Mouse (Mus musculus): Measurements from ENCODE around the gene Prpf4b. TPM values are rescaled to one million over a fixed set of nuclear protein-coding genes. Genes with fewer than 3 reads are reported as not detected.

Gene Prpf4b
- 1.6 and 3.3 TPM in 2 replicates for polyA plus RNA-seq (2012; rRNA removed)

DNA sequence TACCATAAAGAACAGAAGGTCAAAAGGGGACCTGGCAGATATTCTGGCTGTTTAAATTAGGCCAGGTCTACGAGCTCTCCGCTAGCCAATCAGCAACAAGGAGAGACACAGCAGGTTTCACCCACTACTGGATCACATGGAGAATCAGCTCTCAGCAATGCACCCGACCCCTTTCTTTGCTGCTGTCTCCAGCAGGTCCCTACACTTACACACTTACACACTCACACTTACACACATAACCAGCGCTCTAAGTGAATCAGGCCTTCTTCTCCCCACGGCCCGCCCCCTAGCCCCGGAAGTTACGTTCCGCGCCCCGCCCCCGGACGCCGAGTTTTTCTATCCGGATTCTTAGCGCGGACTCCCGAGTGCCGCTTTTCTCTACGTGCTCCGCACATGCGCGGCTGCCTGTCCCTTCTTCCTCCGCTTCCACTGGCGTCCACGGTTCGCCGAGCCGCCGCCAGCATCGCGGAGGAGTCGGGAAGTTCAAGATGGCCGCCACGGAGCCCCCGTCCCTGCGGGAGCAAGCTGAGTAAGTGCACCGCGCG is at the start of gene Prpf4b:
TSS of gene Prpf4b (plus strand) at position 137 of the 545 bp plus-strand sequence.
- no peaks in the 10 kb centered on the region for H3K27me3 ChIP-seq (ENCODE audit: control insufficient read depth, insufficient read depth, low read length)
- peak within 1 kb of the TSS; percentile 93 for H3K4me3 ChIP-seq (ENCODE audit: low read depth, low read length)
- peak; percentile 87; the same call in 1 of the 2 replicates for TF ChIP-seq POLR2A (IDR thresholded peaks at IDR 0.05; ENCODE audit: low read depth, low read length)
- no peak for TF ChIP-seq CTCF (IDR thresholded peaks at IDR 0.05; ENCODE audit: extremely low read depth, insufficient read length, insufficient replicate concordance, low read depth, low read length)
- H3K36me3 ChIP-seq (ENCODE audit: control insufficient read depth, insufficient read depth, low read length): no peaks in the 10 kb centered on the region
- peak within 1 kb of the TSS; percentile 94 for H3K27ac ChIP-seq (ENCODE audit: insufficient read depth, low read depth, low read length)
- under 1% methylated on average over 40 of the region's 40 CpGs for WGBS
- H3K4me1 ChIP-seq (ENCODE audit: control insufficient read depth, insufficient read depth, insufficient read length, low read length): peaks cover 6% of the 10 kb centered on the region; the same call in 1 of the 2 replicates

DNA sequence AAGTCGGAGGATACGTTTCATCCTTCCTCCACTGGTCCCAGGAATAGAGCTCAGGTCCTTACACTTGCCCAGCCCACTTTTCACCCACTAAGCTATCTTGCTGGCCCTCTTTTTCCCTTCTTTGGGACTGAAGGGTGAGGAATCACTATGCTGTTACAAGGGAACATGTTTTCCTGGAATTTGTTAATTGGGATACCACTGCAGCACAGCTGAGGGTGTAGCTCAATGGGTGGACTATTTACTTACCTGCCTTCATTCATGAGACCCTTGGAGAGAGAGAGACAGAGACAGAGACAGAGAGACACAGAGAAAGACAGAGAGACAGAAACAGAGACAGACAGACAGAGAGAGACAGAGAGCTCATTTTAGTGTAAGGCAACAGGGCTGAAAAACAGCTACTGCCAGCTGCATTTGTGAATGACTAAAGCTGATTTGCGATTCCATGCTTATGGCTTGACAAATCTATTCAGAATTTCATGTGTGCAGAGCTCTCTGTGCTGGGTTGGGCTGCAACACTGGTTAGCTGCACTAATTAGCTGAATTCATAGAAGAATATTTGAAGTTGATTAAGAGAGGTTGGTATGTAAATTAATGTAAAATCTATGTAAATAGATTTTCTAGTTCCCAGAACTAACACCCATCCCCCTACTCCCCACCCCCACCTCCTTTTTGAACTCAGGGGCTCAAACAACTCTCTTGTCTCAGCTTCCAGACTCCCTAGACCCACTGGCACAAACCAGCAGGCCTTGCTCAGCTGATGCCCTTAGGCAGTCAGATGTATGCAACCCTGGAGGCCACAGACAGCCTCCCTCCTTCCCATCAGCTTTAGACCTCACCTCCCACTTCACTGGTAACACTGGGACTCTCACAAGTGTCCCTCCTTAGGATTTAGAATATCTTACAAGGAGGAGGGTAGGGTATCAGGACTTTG is 48.1 kb upstream of the Prpf4b start:
- Histone ChIP-seq H3K36me3 (ENCODE audit: control insufficient read depth, insufficient read depth, low read length) (no peaks in the 10 kb centered on the region), H3K4me1 (ENCODE audit: control insufficient read depth, insufficient read depth, insufficient read length, low read length) (peaks cover 10% of the 10 kb centered on the region; the same call in 1 of the 2 replicates), H3K27me3 (ENCODE audit: control insufficient read depth, insufficient read depth, low read length) (no peaks in the 10 kb centered on the region), H3K27ac (ENCODE audit: insufficient read depth, low read depth, low read length) (no peak overlapping the region), H3K4me3 (ENCODE audit: low read depth, low read length) (no peak overlapping the region)
- no peak for TF ChIP-seq CTCF (IDR thresholded peaks at IDR 0.05; ENCODE audit: extremely low read depth, insufficient read length, insufficient replicate concordance, low read depth, low read length)
- no peak for TF ChIP-seq POLR2A (IDR thresholded peaks at IDR 0.05; ENCODE audit: low read depth, low read length)
- WGBS: 89% methylated on average over 3 of the region's 3 CpGs

DNA sequence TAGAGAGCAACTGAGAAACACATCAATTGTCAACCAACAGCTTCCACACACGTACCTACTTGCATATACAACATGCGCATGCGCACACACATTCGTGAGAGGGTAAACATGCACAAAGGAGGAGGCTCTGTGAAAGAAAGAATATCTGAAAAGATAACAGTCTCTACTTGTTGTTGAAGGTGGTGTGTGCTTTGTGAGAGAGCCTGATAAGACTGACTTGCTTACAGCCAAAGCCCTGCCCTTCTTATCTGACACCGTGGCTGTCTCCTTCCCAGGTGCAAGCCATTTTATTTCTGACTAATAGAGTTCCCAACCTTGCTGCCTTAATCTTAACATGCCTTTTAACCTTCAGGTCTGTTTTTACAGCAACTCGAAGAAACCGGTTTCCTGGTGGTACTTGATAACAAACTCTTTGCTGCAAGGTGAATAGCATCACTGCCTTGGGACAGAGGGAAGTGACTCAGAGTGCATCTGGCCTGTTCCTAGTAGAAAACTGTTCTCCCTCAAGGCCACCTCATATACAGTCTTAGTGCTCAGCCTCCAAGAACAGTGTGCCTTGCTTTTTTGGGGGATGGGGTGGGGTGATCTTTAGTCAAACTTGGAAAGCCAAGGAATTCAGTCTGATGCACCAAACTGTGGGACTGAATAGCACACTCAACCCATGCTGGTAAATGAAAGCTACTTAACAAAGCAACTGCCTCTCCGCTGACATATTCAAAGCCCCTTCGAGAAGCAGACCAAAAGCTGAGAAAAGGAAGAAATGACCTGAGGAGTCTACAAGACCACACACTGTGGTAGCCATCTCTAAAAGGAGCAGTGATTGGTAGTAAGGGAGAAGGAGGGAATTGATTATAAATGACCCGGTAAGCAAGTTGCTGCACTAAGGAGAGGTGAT is 46.9 kb upstream of the Prpf4b start:
- H3K27ac ChIP-seq (ENCODE audit: insufficient read depth, low read depth, low read length): peak overlapping the region; percentile 14; the same call in 1 of the 2 replicates
- peaks cover 10% of the 10 kb centered on the region; the same call in 1 of the 2 replicates for H3K4me1 ChIP-seq (ENCODE audit: control insufficient read depth, insufficient read depth, insufficient read length, low read length)
- TF ChIP-seq CTCF (IDR thresholded peaks at IDR 0.05; ENCODE audit: extremely low read depth, insufficient read length, insufficient replicate concordance, low read depth, low read length) (no peak), POLR2A (IDR thresholded peaks at IDR 0.05; ENCODE audit: low read depth, low read length) (no peak)
- no peak overlapping the region for H3K4me3 ChIP-seq (ENCODE audit: low read depth, low read length)
- H3K36me3 ChIP-seq (ENCODE audit: control insufficient read depth, insufficient read depth, low read length): no peaks in the 10 kb centered on the region
- no peaks in the 10 kb centered on the region for H3K27me3 ChIP-seq (ENCODE audit: control insufficient read depth, insufficient read depth, low read length)
- WGBS: 33% methylated on average over 10 of the region's 10 CpGs

DNA sequence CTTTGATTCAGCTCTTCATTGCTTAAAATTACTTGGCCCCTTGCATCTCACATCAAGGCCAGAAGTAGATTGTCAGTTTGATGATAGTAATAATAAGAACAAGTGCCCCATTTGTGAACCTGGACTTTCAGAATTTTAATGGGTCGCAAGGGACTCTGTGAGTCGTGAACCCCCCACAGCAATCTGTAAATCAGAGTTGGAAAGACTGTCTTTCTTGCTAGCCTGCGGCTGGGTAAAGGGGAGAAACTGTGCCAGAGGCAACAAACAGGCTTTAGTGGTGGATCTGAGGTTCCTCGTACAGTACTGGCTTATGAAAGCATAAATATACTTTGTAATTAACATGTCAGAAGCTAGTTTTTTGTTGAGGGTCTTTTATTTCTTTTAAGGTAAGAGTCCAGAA is 32.3 kb upstream of the Prpf4b start:
- H3K27me3 ChIP-seq (ENCODE audit: control insufficient read depth, insufficient read depth, low read length): no peaks in the 10 kb centered on the region
- no peaks in the 10 kb centered on the region for H3K36me3 ChIP-seq (ENCODE audit: control insufficient read depth, insufficient read depth, low read length)
- 93% methylated on average over 4 of the region's 4 CpGs for WGBS
- H3K4me3 ChIP-seq (ENCODE audit: low read depth, low read length): no peak overlapping the region
- H3K4me1 ChIP-seq (ENCODE audit: control insufficient read depth, insufficient read depth, insufficient read length, low read length): no peaks in the 10 kb centered on the region
- no peak overlapping the region for H3K27ac ChIP-seq (ENCODE audit: insufficient read depth, low read depth, low read length)
- TF ChIP-seq CTCF (IDR thresholded peaks at IDR 0.05; ENCODE audit: extremely low read depth, insufficient read length, insufficient replicate concordance, low read depth, low read length) (no peak), POLR2A (IDR thresholded peaks at IDR 0.05; ENCODE audit: low read depth, low read length) (no peak)

- Histone ChIP-seq H3K36me3 (ENCODE audit: control insufficient read depth, insufficient read depth, low read length) (no peaks in the 10 kb centered on the region), H3K4me1 (ENCODE audit: control insufficient read depth, insufficient read depth, insufficient read length, low read length) (no peaks in the 10 kb centered on the region), H3K27me3 (ENCODE audit: control insufficient read depth, insufficient read depth, low read length) (no peaks in the 10 kb centered on the region), H3K27ac (ENCODE audit: insufficient read depth, low read depth, low read length) (no peak overlapping the region), H3K4me3 (ENCODE audit: low read depth, low read length) (no peak overlapping the region)
- no peak for TF ChIP-seq CTCF (IDR thresholded peaks at IDR 0.05; ENCODE audit: extremely low read depth, insufficient read length, insufficient replicate concordance, low read depth, low read length)
- no peak for TF ChIP-seq POLR2A (IDR thresholded peaks at IDR 0.05; ENCODE audit: low read depth, low read length)
- 87% methylated on average over 3 of the region's 3 CpGs for WGBS
Observed at GRCm38 (mm10) chr13:34850759-34851158, 24.3 kb upstream of the Prpf4b start.

DNA sequence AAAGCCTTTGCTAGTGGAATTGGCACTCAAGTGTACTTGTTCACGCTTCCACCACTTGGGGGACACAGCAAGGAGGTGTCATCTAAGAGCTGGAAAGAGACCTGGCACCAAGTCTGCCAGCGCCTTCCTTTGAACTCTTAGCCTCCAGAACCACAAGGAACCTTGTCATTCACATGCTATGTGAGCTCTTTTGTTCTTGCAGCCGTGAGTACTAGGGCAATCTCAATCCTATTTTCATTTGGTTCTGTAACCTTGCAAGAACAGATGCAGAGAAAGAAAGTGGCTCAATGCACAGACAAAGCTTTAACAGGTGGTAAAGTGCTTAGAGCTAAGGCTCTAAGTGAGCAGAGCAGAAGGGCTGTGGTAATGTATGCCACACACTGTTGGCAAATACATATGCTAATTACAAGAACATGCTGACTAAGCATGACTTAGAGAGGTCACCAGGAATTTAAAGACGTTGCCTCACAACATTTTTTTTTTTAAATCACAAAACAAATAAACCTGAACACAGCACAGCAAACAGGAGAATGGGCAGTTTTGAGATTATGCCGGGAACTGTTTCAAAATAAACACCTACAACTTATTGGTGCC is 23.8 kb upstream of the Prpf4b start:
- WGBS: 82% methylated on average over 5 of the region's 5 CpGs
- H3K4me3 ChIP-seq (ENCODE audit: low read depth, low read length): no peak overlapping the region
- TF ChIP-seq POLR2A (IDR thresholded peaks at IDR 0.05; ENCODE audit: low read depth, low read length) (no peak), CTCF (IDR thresholded peaks at IDR 0.05; ENCODE audit: extremely low read depth, insufficient read length, insufficient replicate concordance, low read depth, low read length) (no peak)
- no peaks in the 10 kb centered on the region for H3K4me1 ChIP-seq (ENCODE audit: control insufficient read depth, insufficient read depth, insufficient read length, low read length)
- H3K36me3 ChIP-seq (ENCODE audit: control insufficient read depth, insufficient read depth, low read length): no peaks in the 10 kb centered on the region
- no peaks in the 10 kb centered on the region for H3K27me3 ChIP-seq (ENCODE audit: control insufficient read depth, insufficient read depth, low read length)
- no peak overlapping the region for H3K27ac ChIP-seq (ENCODE audit: insufficient read depth, low read depth, low read length)
